Mouse (Mus musculus): ENCODE measurements around the gene Galnt2. TPM values are rescaled to one million over a fixed set of nuclear protein-coding genes. Genes with fewer than 3 reads are reported as not detected.

Gene Galnt2
- total RNA-seq, 2 experiments from 2014 or later, result 36.1 to 50.8 TPM

Other genes with a start within 250 kb of the Galnt2 start
- gene Abcb10, start 248.3 kb upstream of the Galnt2 start, total RNA-seq (2015), result 15.5 and 18.2 TPM in 2 replicates
- 25.0 and 26.7 TPM in 2 replicates for gene Abcb10, start 248.3 kb upstream of the Galnt2 start, total RNA-seq (2017)
- 30.5 and 32.8 TPM in 2 replicates for gene Taf5l, start 210.0 kb upstream of the Galnt2 start, total RNA-seq (2015)
- 32.8 and 34.4 TPM in 2 replicates for gene Taf5l, start 210.0 kb upstream of the Galnt2 start, total RNA-seq (2017)
- 25.5 and 29.6 TPM in 2 replicates for gene Urb2, start 209.9 kb upstream of the Galnt2 start, total RNA-seq (2015)
- 23.9 and 24.2 TPM in 2 replicates for gene Urb2, start 209.9 kb upstream of the Galnt2 start, total RNA-seq (2017)
- gene Pgbd5, start 208.3 kb downstream of the Galnt2 start, total RNA-seq (2015), result not detected in 2 replicates
- gene Pgbd5, start 208.3 kb downstream of the Galnt2 start, total RNA-seq (2017), result not detected in 2 replicates

Measured in megakaryocyte progenitor cell, adult 5-6 weeks (primary cell).